In the genomic region with DNA sequence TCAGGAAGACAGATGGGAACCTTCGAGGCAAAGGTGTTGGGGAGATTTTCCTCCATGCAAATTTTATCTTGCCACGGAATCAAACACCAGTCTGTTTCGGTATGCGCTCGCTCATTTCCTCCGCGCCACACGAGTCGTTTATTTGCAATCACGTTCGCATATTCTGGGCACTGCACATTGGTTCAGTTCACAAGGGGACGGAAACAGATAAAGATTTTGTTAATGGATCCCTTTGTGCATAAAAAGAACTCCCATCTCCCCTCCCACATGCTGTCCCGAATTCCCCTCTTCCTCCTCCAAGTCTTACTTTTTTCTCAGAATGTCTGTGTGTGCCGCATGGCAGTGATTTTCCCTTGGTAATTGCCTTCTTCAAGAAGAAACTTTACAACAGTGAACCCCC, we compare ENCODE assay signal across 20 mouse cellular contexts. TPM values are rescaled to one million over a fixed set of nuclear protein-coding genes. Genes with fewer than 3 reads are reported as not detected.
A peak's percentile ranks its signal among the peaks of the same experiment; 100 is the strongest.
DNase-seq lines count a peak whose midpoint lies in the region; ATAC-seq lines count a peak whose summit lies in the region.
"Had no signal": no experiment of that assay in that cellular context is flagged by ENCODE, and none has a peak within 500 bp of the region (broad histone marks: within the 10 kb centered on the region; RNA-seq: fewer than 3 reads in every experiment).

No protein-coding gene starts in this region.

- no peak overlapping the region for H3K27ac ChIP-seq in neural tube, embryonic 14.5 days (ENCODE audit: low read depth, low read length)
- H3K27ac ChIP-seq in neural tube, embryonic 15.5 days (replicated peaks): no peak overlapping the region
- H3K27ac ChIP-seq: embryonic facial prominence, embryonic 10.5 days; heart, embryonic 15.5 days; hindbrain, embryonic 10.5 days; intestine, embryonic 15.5 days; kidney, postnatal 0 days; liver, embryonic 13.5 days; stomach, embryonic 15.5 days had no signal

- no peaks in the 10 kb centered on the region for H3K9me3 ChIP-seq in neural tube, embryonic 14.5 days (ENCODE audit: control insufficient read depth, low read length)
- no peaks in the 10 kb centered on the region for H3K9me3 ChIP-seq in neural tube, embryonic 15.5 days (replicated peaks)
- H3K9me3 ChIP-seq: embryonic facial prominence, embryonic 10.5 days; heart, embryonic 15.5 days; hindbrain, embryonic 10.5 days; intestine, embryonic 15.5 days; liver, embryonic 13.5 days; stomach, embryonic 15.5 days had no signal

- H3K9ac ChIP-seq in neural tube, embryonic 14.5 days (replicated peaks; ENCODE audit: low read depth, low read length): no peak overlapping the region
- H3K9ac ChIP-seq in neural tube, embryonic 15.5 days (replicated peaks): no peak overlapping the region
- H3K9ac ChIP-seq: heart, embryonic 15.5 days; intestine, embryonic 15.5 days; liver, embryonic 13.5 days; stomach, embryonic 15.5 days had no signal

- no peak for ATAC-seq in neural tube, embryonic 14.5 days (ENCODE audit: low read depth)
- no peak for ATAC-seq in neural tube, embryonic 15.5 days (ENCODE audit: low FRiP score)
- ATAC-seq: intestine, embryonic 15.5 days had no signal

- H3K4me3 ChIP-seq in neural tube, embryonic 14.5 days (ENCODE audit: low read depth, low read length): no peak overlapping the region
- H3K4me3 ChIP-seq in neural tube, embryonic 15.5 days (replicated peaks): no peak overlapping the region
- H3K4me3 ChIP-seq: embryonic facial prominence, embryonic 10.5 days; heart, embryonic 15.5 days; hindbrain, embryonic 10.5 days; intestine, embryonic 15.5 days; liver, embryonic 13.5 days; stomach, embryonic 15.5 days had no signal

- DNase-seq in neural tube, embryonic 10.5 days (ENCODE audit: extremely low spot score, low spot score): no peak
- DNase-seq in CD4-positive, CD25-positive, alpha-beta regulatory T cell, adult 2 months (ENCODE audit: low read depth, low spot score): peak; percentile 16
- peak; percentile 32 for DNase-seq in R1 (ENCODE audit: low read depth, low spot score)
- DNase-seq in adrenal gland, postnatal 25 days: no peak
- no peak for DNase-seq in embryo, embryonic 10.5 days (ENCODE audit: low spot score)
- DNase-seq: adrenal gland, postnatal 36 days; cerebellum, postnatal 25 days; gastrocnemius, postnatal 10 days; heart, adult 18-20 months; liver, embryonic 13.5 days; midbrain, embryonic 14.5 days; right cerebral cortex, postnatal 25 days had no signal

- H3K4me1 ChIP-seq in neural tube, embryonic 14.5 days (ENCODE audit: control insufficient read depth, insufficient read depth, low read length): peaks cover 4% of the 10 kb centered on the region; the same call in 1 of the 2 replicates
- H3K4me1 ChIP-seq in neural tube, embryonic 15.5 days: peaks cover 8% of the 10 kb centered on the region; the same call in 1 of the 2 replicates
- H3K4me1 ChIP-seq: embryonic facial prominence, embryonic 10.5 days; heart, embryonic 15.5 days; hindbrain, embryonic 10.5 days; intestine, embryonic 15.5 days; liver, embryonic 13.5 days; stomach, embryonic 15.5 days had no signal

- 69% methylated on average over 14 of the region's 14 CpGs for WGBS in neural tube, embryonic 14.5 days
- WGBS in neural tube, embryonic 15.5 days: 57% methylated on average over 14 of the region's 14 CpGs

- H3K27me3 ChIP-seq in neural tube, embryonic 14.5 days (ENCODE audit: control insufficient read depth, insufficient read depth, low read length): no peaks in the 10 kb centered on the region
- H3K27me3 ChIP-seq in neural tube, embryonic 15.5 days (replicated peaks): no peaks in the 10 kb centered on the region
- H3K27me3 ChIP-seq: heart, embryonic 15.5 days; intestine, embryonic 15.5 days; liver, embryonic 13.5 days; stomach, embryonic 15.5 days had no signal

- peak overlapping the region; percentile 4; the same call in 1 of the 2 replicates for H3K4me2 ChIP-seq in neural tube, embryonic 14.5 days (ENCODE audit: low read depth, low read length)
- H3K4me2 ChIP-seq in neural tube, embryonic 15.5 days: peak overlapping the region; percentile 15; the same call in 1 of the 2 replicates
- H3K4me2 ChIP-seq: heart, embryonic 15.5 days; intestine, embryonic 15.5 days; liver, embryonic 13.5 days; stomach, embryonic 15.5 days had no signal

- H3K36me3 ChIP-seq in neural tube, embryonic 14.5 days (ENCODE audit: control insufficient read depth, insufficient read depth, low read length): no peaks in the 10 kb centered on the region
- H3K36me3 ChIP-seq in neural tube, embryonic 15.5 days: no peaks in the 10 kb centered on the region
- H3K36me3 ChIP-seq: embryonic facial prominence, embryonic 10.5 days; heart, embryonic 15.5 days; hindbrain, embryonic 10.5 days; intestine, embryonic 15.5 days; liver, embryonic 13.5 days; stomach, embryonic 15.5 days had no signal

RNA-seq across cellular contexts. Expression of a gene that starts 13.8 kb away (rescaled TPM):
- 3.0 and 6.7 TPM in 2 replicates for polyA plus RNA-seq in neural tube, embryonic 14.5 days (2014; fragmentation: Nextera tagmentation; extraction: Ambion mirVana)
- polyA plus RNA-seq in neural tube, embryonic 15.5 days (2015; fragmentation: Nextera tagmentation; extraction: Ambion mirVana): 3.8 and 4.3 TPM in 2 replicates
- 25.8 and 30.3 TPM in 2 replicates for total RNA-seq in adrenal gland, postnatal 25 days (2021)

Comparison
In these comparisons a context has a peak if more than half of its experiments do, and no peak if none do; other contexts are left out.
1. DNase-seq: peak in CD4-positive, CD25-positive, alpha-beta regulatory T cell, adult 2 months (single experiment) and R1 (single experiment); none in neural tube, embryonic 10.5 days (single experiment), adrenal gland, postnatal 25 days (single experiment) and embryo, embryonic 10.5 days (single experiment).